Mouse (Mus musculus) cortical plate, adult 2 months (tissue): ENCODE results near the gene Hoxa13.

Experiments
- CTCF ChIP-seq: fragments of 200-500 bp; IDR thresholded peaks from 2 replicates; pipeline ENCODE4 v1.5.1; 2011; ENCODE audit warnings: mild to moderate bottlenecking, control low read depth, low read length; ENCODE audit not compliant: insufficient read depth; ENCODE audit errors: extremely low read depth
- POLR2A ChIP-seq: fragments of 200-500 bp; IDR thresholded peaks from 2 replicates; pipeline ENCODE4 v1.6.1; 2011; ENCODE audit warnings: mild to moderate bottlenecking, low read length, control low read depth; ENCODE audit not compliant: insufficient read depth; ENCODE audit errors: extremely low read depth

DNA sequence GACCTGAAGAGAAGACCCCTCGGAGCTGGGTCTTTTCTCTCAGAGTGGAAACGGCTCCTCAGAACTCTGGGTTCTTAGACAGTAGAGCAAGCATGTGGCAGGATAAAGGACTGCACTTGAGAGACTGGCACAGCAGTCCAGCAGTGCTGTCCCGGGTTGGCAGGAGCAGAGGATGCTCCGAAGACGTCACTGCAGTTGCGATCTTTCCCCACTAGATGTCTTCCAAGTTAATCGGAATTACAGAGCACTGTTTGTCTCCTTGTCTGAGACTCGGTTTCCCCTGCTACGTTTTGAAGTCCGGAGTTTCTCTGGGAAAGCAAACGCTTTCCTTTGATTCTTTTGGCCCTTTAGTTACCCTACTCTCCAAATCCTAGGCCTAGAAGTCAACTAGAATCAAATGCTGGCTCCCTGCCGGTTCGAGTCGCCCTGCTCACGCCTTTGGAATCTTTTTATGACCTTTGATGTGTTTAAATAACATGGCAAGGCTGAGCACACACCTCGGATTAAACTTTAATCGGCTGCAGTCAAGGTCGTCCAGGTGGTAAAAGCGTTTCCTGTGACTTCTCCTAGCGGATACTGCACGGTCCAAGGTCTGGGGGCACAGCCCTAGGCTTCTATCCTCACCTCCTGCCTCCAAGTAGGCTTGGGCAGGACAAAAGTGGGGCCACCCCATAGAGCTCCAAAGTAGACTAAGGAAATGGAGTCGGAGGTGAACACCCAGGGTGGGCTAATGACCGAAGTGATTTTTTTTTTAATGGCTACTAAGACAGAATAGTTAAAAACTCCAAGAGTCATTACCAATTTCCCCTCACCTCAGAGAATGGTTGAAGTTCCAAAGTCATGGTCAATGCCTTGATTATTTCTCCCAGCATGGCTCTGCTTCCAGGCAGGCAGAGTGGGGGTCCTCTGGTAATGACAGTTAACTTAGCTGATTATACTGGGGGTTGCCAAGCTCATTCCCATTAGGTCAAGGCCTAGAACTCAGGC lies 10.1 kb upstream of the Hoxa13 start:
- no peak for TF ChIP-seq POLR2A
- TF ChIP-seq CTCF, result peak; percentile 73
